Mouse (Mus musculus): ENCODE measurements at regions not wholly inside any gene's neighbourhood (a gene's known extent, or its start where the extent isn't known, plus 50 kb on each side); places are given as distances from the start of the nearest gene placed in this dataset.
"Not testable (repeated sequence)": the region's sequence is repeated elsewhere in the genome, so short reads cannot be mapped to it uniquely, and the experiment has no call there.

DNA sequence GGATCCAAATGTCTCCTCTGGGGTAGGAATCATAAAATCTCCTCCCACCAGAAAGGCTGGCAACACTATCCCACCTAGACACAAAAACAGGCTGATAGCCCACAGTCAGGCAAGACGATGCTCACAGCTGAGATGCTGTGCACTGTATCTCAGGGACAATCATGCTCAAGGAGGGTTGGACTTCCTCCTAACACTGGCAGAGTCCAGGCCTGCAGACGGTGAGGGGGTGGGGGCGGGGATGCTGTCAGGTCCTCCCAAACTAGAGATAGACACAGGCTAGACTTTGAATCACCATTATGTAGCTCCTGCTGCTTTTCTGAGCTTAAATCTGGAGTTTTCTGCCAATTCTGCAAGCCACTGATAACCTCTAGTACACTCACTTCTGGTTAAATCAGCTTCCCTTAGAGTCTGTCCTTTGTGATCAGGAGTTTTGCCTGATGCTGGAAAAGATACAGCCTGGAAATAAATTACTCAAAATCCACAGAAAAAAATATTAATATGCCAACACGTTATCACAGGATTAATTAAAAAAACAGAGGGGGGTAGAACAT, 445.1 kb upstream of the Smim15 start:
- no peak for DNase-seq (ENCODE audit: low spot score in 2 of 2)

DNA sequence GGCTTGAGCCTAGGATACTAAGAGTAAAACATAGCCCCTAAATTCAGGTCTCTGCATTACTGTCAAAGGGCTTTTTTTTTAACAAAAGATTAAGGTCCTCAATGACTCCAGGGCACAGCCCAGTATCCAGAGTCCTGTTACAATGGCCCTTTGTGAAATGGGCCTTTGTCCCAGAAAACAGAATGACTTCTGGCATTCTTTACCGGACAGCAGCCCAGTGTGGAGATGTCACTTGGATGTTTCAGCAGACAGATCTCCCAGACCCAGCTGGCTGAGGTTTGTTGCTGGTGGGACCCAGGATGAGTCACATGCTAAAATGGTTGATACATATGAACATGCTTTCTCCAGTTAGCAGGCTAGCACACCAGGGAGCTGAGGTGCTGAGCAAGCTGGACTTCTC, 445.9 kb upstream of the Smim15 start:
- DNase-seq (ENCODE audit: low spot score in 2 of 2) = no peak

DNA sequence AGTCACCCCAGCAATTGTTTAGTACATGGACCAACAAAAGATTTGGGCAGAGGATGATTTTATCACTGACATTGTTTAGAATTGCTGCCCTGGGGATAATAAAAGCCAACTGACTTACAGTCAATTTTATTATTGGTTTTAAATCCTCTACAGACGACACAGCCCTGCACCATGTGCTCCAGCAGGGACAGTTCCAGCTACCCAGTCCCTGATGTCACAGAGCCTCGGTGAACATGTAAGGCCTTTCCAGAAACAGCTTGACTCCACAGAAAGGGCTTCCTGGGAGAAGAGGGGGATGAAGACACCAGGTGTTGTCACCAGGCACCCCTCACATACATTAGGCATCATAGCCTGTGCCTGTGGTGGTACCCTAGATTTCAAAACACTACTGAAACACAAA, 447.0 kb upstream of the Smim15 start:
- DNase-seq (ENCODE audit: low spot score in 2 of 2) = no peak

DNA sequence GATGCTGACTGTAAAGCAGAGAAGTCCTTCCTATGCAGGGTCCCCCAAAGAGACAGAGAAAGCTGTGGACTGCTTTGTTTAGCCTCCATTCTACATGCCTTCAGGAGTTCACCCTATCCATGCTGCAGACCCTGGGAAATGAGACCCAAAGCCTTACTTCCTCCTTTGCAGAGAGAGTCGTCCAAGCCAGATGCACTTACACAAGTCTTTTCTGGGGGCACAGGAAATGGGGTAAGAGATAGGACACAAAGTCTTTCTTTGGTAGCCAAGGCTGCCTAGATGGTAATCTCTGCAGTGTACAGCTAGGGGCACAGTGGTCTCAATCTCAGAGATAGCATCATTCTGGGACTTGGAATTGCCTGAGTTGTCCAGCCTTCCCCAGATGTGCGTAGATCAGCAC, 448.1 kb upstream of the Smim15 start:
- DNase-seq (ENCODE audit: low spot score in 2 of 2) = no peak

DNA sequence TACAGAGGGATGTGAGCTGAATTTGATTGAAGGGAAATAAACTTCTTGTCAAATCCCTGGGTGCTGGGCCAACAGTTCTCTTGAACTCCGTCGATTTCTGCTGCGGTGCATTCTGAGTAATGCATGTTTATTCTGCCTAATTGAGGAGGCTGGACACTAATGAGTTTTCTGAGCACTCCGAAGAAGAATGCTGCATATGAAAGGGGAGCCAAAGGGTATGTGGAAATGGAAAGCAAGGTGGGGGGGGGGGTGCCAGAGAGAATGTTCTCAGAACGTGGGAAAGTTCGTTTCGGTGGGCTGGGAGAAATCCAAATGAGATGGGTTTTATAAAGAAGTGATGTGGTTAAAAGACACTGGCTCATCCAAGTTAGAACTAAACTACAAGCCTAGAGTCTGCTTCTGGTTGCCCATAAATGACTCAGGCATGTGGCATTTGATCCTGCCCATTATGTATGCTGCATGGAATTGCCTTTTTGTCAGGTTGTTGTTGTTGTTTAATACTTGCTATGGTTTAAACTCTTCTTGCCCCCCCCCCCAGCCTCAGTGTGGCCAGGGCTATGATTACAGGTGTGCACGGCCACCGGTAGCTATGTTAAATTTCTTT, 455.7 kb upstream of the Smim15 start:
- no peak for DNase-seq (ENCODE audit: low spot score in 2 of 2)

DNA sequence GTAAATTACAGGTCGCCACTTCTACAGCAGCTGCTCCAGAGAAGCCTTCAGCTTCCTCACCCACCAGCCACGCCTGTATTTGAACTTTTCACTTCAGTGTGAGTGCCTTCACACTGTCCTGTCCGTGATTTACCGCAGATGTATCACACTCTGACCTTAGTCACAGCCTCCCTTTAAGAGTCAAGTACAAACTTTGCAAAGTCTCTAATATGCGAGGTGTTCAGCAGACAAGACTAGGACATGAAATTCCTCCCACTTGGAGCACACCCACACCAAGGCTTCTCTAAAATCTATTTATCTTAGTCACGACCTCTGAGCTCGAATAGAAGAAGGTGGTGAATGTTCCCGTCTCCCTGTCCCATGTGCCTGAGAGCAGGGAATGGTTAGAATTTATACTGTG, 456.6 kb upstream of the Smim15 start:
- no peak for DNase-seq (ENCODE audit: low spot score in 2 of 2)

DNA sequence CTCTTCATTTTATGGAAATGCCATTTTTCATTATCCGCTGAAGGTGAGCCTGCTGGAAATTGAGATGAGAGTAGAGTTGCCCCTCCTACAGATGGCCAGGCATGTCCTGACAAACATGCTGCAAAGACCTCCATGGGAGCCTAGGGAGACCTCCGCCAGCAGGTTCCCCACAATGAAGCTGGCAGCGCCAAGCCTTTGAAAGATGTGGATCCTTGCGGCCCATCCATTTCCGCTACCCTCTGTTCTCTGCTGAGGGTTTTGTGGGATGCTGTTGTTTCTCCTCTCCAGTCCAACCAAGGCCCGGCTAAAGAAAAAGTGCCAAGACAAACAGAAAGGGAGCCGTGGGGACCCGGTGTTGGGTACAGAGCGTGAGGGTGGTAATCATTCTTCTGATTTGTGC, 458.3 kb upstream of the Smim15 start:
- no peak for DNase-seq (ENCODE audit: low spot score in 2 of 2)

DNA sequence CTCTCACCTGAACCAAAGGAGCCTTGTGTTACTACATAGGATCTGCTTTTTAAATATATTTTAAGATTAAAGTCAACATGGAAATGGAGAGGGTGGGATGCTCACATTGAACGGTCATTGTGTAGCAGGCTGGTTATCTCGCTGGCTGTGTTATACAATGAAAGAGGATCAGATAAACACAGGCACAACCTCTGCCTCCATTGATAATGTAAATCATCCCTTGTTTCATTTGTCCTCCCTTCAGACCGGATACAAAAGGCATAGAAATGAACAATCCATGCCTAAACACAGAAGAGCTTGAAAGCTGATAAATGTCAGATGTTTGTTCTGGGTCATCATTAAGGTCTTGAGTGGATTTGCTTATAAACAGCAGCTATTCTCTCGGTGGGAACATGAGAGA, 458.9 kb upstream of the Smim15 start:
- DNase-seq (ENCODE audit: low spot score in 2 of 2) = no peak

DNA sequence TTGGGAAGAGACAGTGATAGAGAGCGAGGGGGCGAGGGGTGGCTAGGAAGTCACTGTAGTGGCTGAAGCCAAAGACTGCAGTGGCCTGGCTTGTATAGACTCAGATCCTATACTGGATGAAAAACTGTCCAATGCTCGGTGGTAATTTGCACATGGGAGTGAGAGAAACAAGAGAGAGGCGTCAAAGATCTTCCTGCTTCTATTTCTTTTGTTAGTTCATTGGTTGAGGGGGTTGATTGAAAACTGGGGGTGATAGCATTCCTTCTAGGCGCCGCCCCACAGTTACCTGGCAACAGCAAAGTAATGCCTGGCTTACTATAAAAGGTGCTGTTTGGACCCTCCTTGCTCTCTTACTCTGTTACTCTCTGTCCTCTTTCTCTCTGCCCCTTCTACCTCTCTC, 465.3 kb upstream of the Smim15 start:
- DNase-seq (ENCODE audit: low spot score in 2 of 2) = no peak

DNA sequence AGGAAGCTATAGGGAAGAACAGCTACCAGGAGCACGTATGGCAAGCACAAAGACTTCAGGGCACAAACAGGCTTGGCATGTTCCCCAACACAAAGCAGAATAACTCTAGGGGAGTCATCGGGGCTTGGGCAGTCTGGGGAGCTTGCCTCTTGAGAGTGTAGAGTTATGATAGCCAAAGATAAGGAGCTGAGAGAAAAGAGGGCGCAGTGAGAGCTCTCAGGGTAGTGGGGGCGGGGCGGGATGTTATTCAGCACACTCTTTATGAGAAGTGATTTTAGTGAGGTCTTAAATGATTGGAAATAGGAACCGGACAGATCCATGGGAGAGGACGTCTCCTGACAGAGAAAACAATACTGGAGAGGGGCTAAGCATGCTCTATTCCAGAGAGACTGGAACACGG, 466.4 kb upstream of the Smim15 start:
- DNase-seq (ENCODE audit: low spot score in 2 of 2) = no peak

DNA sequence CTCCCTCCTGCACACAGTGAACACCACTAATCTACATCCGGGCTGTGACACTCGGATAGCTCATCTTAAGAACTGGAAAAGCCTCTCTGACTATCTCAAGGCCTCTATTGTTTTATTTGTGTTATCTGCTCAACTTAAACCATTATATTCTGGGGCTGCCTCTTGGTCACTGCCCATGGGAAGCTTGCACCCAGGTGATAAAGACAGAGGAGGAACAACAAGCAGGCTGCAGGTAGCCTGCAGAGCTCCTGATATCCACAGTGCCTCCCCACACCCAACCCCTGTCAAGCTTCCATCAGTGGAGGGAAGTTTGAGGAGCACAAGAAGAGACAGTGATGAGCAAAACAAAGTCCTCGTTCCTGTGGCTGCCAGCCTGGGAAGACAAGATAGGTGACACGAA, 467.0 kb upstream of the Smim15 start:
- no peak for DNase-seq (ENCODE audit: low spot score in 2 of 2)

DNA sequence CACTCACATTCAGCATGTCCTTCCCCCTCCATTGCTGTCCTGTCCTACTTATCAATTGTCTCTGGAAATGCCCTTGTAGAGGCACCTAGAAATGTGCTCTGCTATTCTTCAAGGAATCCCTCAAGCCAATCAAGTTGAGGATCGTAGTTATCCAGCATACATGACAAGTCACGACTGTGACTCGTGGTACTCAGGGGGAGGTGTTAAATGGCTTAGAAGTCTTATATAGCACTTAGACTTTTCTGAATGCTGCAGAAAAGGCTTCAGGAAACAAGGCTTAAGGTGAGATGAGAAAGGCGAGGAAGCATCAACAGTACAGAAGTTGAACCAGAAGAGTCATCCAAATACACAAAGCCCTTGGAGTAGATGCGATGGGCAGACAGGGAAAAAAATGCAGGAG, 467.5 kb upstream of the Smim15 start:
- DNase-seq (ENCODE audit: low spot score in 2 of 2) = no peak

DNA sequence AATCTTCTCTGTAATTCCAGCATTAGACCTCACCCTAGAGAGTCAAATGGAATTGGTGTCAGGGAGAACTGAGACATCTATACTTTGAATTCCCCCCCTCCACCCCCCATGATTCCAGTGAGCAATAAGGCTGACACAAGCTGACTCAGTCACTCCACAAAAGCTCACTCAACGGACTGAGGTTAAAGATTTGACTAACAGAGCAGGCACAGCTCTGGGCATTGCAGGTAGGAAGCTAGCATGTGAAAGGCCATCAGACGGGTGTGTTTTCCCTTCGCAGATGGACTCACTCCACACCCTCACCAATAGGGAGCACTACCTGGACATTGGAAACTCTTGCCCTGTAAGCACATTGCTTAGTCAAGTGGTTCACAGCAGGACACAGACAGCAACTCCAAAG, 469.2 kb upstream of the Smim15 start:
- DNase-seq (ENCODE audit: low spot score in 2 of 2) = no peak

DNA sequence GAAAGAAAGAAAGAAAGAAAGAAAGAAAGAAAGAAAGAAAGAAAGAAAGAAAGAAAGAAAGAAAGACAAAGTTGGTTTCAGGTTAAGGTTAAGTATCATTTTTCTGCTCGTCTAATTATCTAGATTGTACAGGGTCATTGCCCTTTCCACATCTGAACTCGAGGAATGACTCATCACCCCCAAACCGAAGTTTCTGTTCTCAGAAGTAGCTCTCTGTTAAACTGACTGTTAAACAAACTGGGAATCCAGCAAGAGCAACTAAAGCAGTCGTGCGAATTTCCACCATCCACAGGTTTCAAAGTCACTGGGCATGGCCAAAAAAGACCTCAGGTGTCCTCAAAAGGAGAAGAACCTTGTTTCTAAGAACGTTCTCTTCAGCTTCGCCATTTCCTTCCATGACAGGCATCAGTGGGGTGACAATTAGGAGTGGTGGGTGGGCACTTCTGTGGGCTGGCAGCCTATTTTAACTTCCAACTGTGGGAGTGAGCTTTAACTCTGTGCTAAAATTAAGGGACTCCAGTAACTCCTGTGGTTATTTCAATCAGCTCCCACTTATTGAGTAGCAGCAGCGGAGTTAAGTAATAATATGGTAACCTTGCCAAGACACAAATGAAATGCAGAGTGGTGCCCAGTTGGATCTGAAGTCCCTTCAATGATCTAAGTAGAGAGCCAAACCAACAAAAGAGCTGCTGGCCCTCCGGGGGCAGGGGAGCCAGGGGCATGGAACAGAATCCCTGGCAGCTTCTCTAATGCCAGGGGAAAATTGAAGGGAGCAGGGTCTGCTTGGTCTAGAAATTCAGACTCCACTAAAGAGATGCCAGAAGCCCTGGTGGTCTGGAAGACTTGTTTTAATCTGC, 470.5 kb upstream of the Smim15 start:
- peak in 1 of 2 experiments; percentile 14 for DNase-seq (ENCODE audit: low spot score in 2 of 2)

DNA sequence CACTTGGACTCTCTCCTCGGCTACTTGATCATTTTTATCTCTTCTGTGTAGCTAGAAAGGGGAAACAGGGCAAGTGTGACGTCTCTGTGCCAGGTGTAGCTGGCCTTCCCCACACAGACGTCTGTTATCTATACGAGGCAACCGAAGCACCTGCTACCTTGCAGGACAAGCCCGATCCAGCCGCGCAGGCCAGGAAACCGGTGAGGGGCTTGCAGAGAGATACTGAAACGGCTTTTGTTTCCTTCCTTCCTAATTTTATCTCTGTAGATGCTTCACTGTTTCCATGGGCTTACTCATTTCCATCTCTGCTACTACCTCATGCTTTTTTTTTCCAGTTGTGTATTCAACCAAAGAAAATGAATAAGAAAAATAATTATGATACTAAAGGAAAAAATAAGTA, 472.7 kb upstream of the Smim15 start:
- DNase-seq (ENCODE audit: low spot score in 2 of 2) = no peak

DNA sequence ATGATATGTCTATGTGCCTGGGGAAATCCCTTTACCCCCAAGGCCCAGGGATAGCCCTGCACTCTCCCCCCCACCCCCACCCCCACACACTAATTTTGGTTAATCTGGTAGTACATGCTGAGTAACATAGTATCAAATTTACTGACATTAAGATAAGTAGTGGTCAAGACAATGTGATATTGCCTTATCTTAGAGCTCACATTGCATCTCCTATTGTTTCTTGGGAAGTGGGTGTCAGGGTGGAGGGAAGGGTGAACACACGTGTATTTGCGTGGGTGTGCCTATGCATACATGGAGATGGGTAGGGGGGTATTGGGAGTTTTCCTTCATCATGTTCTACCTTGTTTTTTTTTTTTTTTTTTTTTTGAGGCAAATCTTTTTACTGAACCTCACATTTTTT, 474.8 kb upstream of the Smim15 start:
- DNase-seq (ENCODE audit: low spot score in 2 of 2) = no peak

DNA sequence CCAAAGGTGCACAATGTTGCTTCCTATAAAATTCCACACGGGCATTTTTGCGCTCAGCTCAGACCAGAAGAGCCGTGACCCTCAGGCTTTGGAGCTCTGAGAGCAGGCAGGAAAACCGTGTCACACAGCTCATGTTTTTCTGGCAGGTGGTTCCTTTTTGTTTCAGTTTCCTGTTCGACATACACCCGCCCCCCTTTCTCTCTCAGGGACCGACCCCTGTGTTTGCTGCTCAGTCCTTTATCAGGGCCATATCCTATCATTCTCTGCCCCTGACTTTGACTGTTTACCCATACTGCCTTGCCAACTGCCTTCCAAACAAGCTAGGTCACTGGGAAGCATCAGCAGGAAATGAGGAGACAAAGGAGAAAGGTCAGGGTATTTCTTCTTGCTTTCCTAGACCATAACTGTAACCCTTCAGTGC, 475.5 kb upstream of the Smim15 start:
- no peak for DNase-seq (ENCODE audit: low spot score in 2 of 2)

DNA sequence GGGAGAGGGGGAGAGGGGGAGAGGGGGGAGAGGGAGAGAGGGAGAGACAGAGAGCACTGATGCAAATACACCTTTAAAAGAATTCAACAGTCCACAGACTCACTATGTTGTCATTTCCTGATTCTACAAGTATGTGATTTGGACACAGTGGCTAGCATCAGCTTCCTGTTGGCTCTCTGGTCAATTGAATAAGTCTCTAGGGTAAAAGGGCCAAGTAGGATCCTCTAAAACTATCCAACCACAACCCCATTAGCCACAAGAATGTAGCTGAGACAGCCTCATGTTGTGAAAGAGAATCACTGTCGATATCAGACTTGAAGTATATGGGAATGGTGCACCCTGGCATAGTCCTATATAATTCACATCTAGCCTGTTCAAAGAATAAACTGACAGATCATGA, 481.8 kb upstream of the Smim15 start:
- DNase-seq (ENCODE audit: low spot score in 2 of 2) = no peak

DNA sequence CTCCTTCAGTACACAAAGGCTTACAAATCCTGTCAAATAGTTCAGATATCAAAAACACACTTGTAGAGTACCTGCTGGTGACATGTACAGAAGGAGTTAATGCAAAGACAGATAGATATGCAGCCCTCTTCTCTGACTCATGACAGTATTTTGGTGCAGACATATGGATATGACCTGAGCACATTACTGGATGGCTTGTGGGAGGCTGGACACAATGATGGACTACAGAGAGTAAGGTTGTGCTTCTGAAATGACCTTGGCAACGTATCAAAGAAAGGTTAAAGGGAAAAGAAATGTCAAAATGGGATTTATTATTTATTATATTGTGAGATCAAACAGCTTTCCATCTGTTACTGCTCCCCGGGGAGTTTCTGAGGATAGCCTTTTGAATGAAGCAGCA, 482.7 kb upstream of the Smim15 start:
- DNase-seq (ENCODE audit: low spot score in 2 of 2) = no peak

DNA sequence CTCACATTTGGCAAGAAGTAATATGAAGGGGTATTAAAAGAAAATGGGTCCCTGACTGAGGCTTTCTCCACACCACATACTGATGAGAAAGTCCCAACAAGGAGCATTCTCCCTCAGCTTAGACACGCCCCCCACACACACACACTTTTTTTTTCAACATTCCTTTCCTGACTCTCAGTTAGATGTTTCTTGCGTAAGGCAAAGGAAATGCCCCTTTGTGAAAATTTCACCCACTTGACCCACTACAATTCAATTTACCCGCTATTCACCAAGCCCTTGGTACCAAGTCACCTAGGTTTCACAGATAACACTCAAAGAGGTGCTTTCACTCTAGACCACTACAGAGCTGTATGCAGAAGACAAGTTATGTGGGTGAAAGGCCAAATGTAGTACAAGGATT, 488.3 kb upstream of the Smim15 start:
- no peak for DNase-seq (ENCODE audit: low spot score in 2 of 2)

DNA sequence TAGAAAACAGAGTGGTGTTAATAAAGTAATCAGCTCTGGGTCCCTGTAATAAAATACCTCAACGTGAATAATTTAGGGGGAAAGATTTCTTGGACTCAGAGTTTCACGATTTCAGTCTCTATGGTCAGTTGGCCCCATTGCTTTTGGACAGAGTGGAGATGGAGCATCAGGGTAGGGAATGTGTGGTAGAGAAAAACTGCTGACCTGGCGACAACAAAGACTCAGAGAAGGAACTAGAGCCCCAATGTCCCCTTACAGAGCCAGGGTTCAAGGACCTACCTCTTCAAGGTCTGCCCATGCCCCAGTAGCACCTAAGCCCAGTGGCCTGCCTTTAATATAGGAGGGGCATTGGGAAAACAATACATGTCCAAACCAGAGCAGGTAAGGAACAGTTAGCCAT, 490.2 kb upstream of the Smim15 start:
- DNase-seq (ENCODE audit: low spot score in 2 of 2) = no peak

DNA sequence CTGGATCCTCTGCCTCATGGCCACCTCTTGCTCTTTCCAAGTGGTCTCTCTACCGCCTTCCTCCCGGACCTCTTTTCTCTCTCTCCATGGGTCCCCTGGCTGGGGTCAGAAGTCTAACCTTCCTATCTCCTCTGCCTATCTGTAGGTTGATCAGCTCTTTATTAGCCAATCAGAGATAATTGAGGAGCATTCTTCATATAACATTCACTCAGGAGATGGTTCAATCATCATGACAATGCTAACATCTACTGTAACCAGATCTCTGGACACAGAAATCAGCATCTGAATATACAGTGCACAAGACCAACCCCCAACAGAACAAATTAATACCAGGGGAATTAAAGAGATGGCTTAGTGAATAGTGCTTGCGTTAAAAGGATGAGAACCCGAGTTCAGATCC, 492.1 kb upstream of the Smim15 start:
- DNase-seq (ENCODE audit: low spot score in 2 of 2) = no peak

DNA sequence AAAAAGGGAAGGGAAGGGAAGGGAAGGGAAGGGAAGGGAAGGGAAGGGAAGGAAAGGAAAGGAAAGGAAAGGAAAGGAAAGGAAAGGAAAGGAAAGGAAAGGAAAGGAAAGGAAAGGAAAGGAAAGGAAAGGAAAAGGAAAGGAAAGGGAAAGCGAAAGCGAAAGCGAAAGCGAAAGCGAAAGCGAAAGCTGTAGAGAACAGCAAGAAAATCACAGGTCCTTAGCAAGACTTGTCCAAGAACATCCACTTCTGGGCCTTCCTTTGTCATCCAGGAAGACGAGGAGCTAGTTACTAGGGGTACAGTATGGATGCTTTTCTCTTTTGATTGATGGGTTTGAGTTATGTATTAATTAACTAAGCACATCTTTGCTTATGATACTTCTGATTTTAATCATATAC, 494.3 kb upstream of the Smim15 start:
- DNase-seq (ENCODE audit: low spot score in 2 of 2) = not testable (repeated sequence)
